Mouse (Mus musculus): Measurements from ENCODE around the gene Psmd4. TPM values are rescaled to one million over a fixed set of nuclear protein-coding genes. Genes with fewer than 3 reads are reported as not detected.

Gene Psmd4
- total RNA-seq, 1 experiment from 2014 or later = 233 TPM

DNA sequence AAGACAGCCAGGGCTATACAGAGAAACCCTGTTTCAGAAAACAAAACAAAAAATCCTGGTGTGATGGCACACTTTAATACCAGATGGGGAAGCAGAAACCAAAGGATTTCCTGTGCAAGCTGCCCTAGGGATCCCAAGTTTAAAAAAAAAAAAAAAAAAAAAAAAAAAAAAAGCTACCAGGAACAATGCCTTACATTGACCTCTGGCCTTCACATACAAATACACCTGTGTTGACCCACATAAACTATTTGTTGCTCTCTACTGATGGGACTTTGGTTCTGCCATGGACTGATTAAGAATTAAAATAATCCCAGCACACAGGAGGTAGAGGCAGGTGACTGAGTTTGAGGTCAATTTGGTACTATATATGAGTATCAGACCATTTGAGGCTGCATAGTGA, 39.1 kb downstream of the Psmd4 start:
- no peak for ATAC-seq (replicated peaks in 1 of 2; ENCODE audit: insufficient read depth in 1 of 2, low FRiP score in 2 of 2, low TSS enrichment in 1 of 2, low read depth in 1 of 2, poor library complexity in 2 of 2, severe bottlenecking in 2 of 2)

DNA sequence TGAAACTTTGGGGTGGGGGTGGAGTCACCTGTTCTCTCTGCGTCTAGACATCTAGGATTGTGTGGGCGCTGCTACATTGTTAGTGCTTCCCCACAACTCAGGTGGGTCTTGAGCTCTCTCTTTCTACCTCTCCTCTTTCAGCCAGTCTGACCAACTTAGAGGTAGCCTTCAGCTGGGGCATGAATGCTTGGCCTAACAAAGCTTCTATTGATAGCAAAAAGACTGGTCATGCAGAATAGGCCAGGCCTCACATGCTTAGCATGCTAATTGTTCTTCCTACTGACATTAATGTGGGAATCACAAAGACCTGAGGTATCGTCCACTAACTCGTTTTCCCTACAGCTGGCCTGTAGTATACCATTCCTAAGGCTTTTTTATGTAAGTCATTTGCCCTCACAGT, 39.8 kb downstream of the Psmd4 start:
- ATAC-seq (replicated peaks in 1 of 2; ENCODE audit: insufficient read depth in 1 of 2, low FRiP score in 2 of 2, low TSS enrichment in 1 of 2, low read depth in 1 of 2, poor library complexity in 2 of 2, severe bottlenecking in 2 of 2) = no peak

DNA sequence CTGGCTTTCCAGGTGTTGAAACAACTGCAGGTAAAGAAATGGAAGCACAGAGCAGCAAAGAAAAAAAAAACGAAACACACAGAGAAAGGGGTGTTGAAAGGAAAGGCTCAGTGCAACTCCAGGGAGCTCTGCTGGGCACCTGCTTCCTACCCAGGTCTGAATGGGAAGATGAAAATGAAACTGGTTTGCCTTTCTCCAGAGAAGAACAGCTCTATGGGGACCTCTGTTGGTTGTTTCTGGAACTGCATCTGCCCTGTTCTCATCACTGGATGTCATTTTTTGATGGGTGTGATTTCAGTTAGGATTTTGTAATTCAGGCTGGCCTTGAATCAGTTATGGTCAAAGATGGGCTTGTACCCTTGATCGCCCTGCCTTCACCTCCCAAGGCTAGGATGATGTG, 45.5 kb downstream of the Psmd4 start:
- ATAC-seq (replicated peaks in 1 of 2; ENCODE audit: insufficient read depth in 1 of 2, low FRiP score in 2 of 2, low TSS enrichment in 1 of 2, low read depth in 1 of 2, poor library complexity in 2 of 2, severe bottlenecking in 2 of 2) = peak; percentile 76 to 92

DNA sequence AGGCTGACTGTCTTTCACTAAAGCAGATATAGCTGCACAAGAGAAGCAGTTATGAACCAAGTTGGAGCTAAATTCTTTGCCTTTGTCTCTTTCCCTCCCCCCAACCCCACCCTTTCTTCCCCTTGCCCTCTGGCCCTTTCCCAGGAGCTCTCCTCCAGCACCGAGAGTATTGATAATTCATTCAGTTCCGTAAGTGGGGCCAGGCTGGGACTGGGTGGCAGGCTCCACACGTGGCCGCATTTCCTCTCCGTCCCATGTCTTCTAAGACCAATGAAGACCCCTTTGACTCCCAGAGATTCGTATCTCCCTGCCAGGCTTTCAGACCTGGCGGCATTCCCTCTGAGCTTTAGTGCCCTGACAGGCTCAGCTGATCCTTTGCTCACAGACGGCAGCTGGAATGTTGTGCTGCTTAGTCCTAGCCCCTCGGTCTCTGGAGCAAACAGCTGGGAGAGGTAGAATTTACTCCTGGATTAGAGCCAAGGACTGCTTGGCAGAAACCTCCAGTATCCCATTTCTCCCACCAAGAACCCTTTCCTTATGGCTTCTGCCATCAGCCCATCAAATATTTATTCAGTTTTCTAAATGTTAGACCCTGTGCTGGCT, 53.2 kb downstream of the Psmd4 start:
- no peak for ATAC-seq (replicated peaks in 1 of 2; ENCODE audit: insufficient read depth in 1 of 2, low FRiP score in 2 of 2, low TSS enrichment in 1 of 2, low read depth in 1 of 2, poor library complexity in 2 of 2, severe bottlenecking in 2 of 2)

DNA sequence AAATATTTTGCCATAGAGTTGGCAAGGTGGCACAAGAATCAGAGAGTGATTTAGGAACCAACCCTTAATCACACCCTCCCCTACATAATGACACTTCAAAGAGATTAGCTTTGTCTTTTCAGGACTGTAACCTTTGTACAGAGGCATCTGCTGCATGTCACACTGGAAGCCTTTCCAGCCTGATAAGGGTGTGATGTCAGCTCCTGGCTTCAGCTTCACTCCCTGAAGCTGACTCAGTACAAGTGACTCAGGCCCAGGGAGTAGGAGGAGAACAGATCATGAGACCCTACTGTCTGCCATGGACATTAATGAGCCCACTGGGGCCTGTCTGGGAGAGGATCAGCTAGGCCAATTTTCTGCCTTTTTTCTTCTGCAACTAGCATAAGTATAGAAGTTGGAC, 54.8 kb downstream of the Psmd4 start:
- no peak; a peak in 1 of 4 replicates for ATAC-seq (replicated peaks in 1 of 2; ENCODE audit: insufficient read depth in 1 of 2, low FRiP score in 2 of 2, low TSS enrichment in 1 of 2, low read depth in 1 of 2, poor library complexity in 2 of 2, severe bottlenecking in 2 of 2)

DNA sequence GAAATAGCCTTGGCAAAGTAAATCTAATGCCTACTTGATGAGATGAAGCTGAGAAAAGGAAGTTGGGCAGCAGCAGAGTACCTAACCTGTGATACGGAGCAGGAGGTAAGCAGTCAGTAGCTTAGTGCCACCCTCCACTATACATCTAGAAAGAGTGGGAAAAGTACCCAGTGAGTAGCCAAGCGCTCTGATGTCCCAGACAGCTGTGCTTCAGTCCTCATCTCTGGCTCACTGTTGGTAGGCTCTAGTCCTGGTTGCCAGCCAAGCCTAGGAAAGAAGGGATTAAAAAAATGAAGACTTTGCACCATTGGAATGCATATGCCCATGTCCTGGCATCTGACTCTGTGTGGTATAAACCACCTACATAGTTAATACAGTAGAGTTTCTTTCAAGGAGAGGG, 56.9 kb downstream of the Psmd4 start:
- no peak for ATAC-seq (replicated peaks in 1 of 2; ENCODE audit: insufficient read depth in 1 of 2, low FRiP score in 2 of 2, low TSS enrichment in 1 of 2, low read depth in 1 of 2, poor library complexity in 2 of 2, severe bottlenecking in 2 of 2)

DNA sequence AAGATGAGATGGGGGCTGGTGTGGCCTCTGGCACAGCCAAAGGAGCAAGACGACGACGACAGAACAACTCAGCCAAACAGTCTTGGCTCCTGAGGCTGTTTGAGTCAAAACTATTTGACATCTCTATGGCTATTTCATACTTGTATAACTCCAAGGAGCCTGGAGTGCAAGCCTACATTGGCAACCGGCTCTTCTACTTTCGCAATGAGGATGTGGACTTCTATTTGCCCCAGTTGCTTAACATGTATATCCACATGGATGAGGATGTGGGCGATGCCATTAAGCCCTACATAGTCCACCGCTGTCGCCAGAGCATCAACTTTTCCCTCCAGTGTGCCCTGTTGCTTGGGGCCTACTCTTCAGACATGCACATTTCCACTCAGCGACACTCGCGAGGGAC, 58.1 kb downstream of the Psmd4 start:
- ATAC-seq (replicated peaks in 1 of 2; ENCODE audit: insufficient read depth in 1 of 2, low FRiP score in 2 of 2, low TSS enrichment in 1 of 2, low read depth in 1 of 2, poor library complexity in 2 of 2, severe bottlenecking in 2 of 2) = no peak

Other genes with a start within 250 kb of the Psmd4 start
- gene Pogz, start 205.0 kb downstream of the Psmd4 start, total RNA-seq (2017) = 25.1 and 26.9 TPM in 2 replicates
- gene Psmb4, start 155.7 kb downstream of the Psmd4 start, total RNA-seq (2017) = 170 and 200 TPM in 2 replicates
- 40.0 and 49.6 TPM in 2 replicates for gene Selenbp1, start 109.6 kb downstream of the Psmd4 start, total RNA-seq (2017)
- gene Rfx5, start 88.5 kb downstream of the Psmd4 start, total RNA-seq (2017) = 28.1 and 39.0 TPM in 2 replicates
- 28.3 and 34.2 TPM in 2 replicates for gene Pi4kb, start 67.9 kb downstream of the Psmd4 start, total RNA-seq (2017)
- gene Zfp687, start 27.2 kb downstream of the Psmd4 start, total RNA-seq (2017) = 26.6 and 29.0 TPM in 2 replicates
- 20.9 and 23.1 TPM in 2 replicates for gene Pip5k1a, start 64.3 kb upstream of the Psmd4 start, total RNA-seq (2017)
- 63.2 and 229 TPM in 2 replicates for gene Vps72, start 68.4 kb upstream of the Psmd4 start, total RNA-seq (2017)
- gene Tmod4, start 81.9 kb upstream of the Psmd4 start, total RNA-seq (2017) = 0.63 TPM in 1 of 2 replicates, not detected in the other
- gene Scnm1, start 91.4 kb upstream of the Psmd4 start, total RNA-seq (2017) = 96.4 and 116 TPM in 2 replicates
- 8.6 and 10.4 TPM in 2 replicates for gene Lysmd1, start 91.5 kb upstream of the Psmd4 start, total RNA-seq (2017)
- 15.2 and 16.3 TPM in 2 replicates for gene Tnfaip8l2, start 99.7 kb upstream of the Psmd4 start, total RNA-seq (2017)
- 0.31 and 1.3 TPM in 2 replicates for gene Sema6c, start 117.8 kb upstream of the Psmd4 start, total RNA-seq (2017)
- gene Gabpb2, start 175.3 kb upstream of the Psmd4 start, total RNA-seq (2017) = 51.7 and 52.8 TPM in 2 replicates
- gene Cdc42se1, start 186.1 kb upstream of the Psmd4 start, total RNA-seq (2017) = 60.3 and 67.5 TPM in 2 replicates
- gene Mllt11, start 189.6 kb upstream of the Psmd4 start, total RNA-seq (2017) = 8.2 and 13.0 TPM in 2 replicates
- gene Gm128, start 199.0 kb upstream of the Psmd4 start, total RNA-seq (2017) = 1.6 and 2.3 TPM in 2 replicates
- not detected in 2 replicates for gene Bnipl, start 208.6 kb upstream of the Psmd4 start, total RNA-seq (2017)
- gene Mindy1, start 238.7 kb upstream of the Psmd4 start, total RNA-seq (2017) = 42.4 and 45.4 TPM in 2 replicates
- gene Prune1, start 239.5 kb upstream of the Psmd4 start, total RNA-seq (2017) = 9.8 and 11.7 TPM in 2 replicates

Measured in hematopoietic stem cell, adult 5-6 weeks (primary cell).